Mouse (Mus musculus): ENCODE data around the gene Ppp1r14c. TPM values are rescaled to one million over a fixed set of nuclear protein-coding genes. Genes with fewer than 3 reads are reported as not detected.
"Not testable (repeated sequence)": the region's sequence is repeated elsewhere in the genome, so short reads cannot be mapped to it uniquely, and the experiment has no call there.

Gene Ppp1r14c
- polyA plus RNA-seq, 1 experiment from 2014 or later, result 2.4 TPM

DNA sequence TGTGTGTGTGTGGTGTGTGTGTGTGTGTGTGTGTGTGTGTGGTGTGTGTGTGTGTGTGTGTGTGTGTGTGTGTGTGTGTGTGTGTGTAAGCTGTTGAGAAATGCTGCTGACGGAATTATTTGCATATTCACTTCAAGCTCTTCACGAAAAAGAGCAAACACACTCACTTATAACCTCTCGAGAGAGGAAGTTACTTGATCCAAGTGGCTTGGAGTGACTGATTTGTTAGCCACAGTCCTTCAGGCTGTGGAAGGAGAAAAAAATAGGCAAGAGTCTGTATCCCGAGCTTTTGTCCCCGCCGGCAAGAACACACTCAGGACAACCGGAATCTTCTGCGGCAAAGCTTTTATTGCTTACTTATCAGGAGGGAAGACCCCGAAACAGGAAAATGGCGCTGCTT is 80.9 kb downstream of the Ppp1r14c start:
- WGBS, result 92% methylated on average over 10 of the region's 10 CpGs
- H3K4me3 ChIP-seq; H3K4me1 ChIP-seq; H3K9me3 ChIP-seq; DNase-seq (ENCODE audit: low spot score); H3K27ac ChIP-seq (replicated peaks); H3K36me3 ChIP-seq (replicated peaks); H3K27me3 ChIP-seq (replicated peaks; ENCODE audit: low read depth, poor library complexity, severe bottlenecking): not testable (repeated sequence)

- 92% methylated on average over 5 of the region's 5 CpGs for WGBS
- Histone ChIP-seq H3K4me3 (no peak overlapping the region), H3K36me3 (replicated peaks) (no peaks in the 10 kb centered on the region), H3K27me3 (replicated peaks; ENCODE audit: low read depth, poor library complexity, severe bottlenecking) (no peaks in the 10 kb centered on the region), H3K9me3 (no peaks in the 10 kb centered on the region), H3K27ac (replicated peaks) (no peak overlapping the region), H3K4me1 (no peaks in the 10 kb centered on the region)
- no peak for DNase-seq (ENCODE audit: low spot score)
Measured at GRCm38 (mm10) chr10:3448699-3449098, 82.8 kb downstream of the Ppp1r14c start.

DNA sequence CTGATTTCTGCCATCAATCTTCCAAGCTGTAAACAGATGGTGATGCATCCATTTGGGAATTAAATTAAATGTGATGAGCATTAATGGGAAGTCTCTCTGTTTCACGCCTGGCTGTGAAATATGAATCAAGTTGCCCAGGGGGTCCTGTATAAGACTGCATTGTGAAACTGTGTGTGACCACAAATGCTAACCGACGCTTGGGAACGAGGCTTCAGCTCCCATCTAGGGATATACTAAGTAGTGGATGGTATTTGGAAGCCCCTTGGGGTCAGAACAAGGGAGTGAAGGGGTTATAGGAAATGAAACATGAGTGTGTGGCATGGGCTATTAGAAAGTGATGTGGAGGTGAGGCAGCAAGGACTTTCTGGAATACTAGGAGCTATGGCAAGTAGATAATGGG is 86.1 kb downstream of the Ppp1r14c start:
- no peak overlapping the region for H3K27ac ChIP-seq (replicated peaks)
- H3K36me3 ChIP-seq (replicated peaks), result no peaks in the 10 kb centered on the region
- no peaks in the 10 kb centered on the region for H3K9me3 ChIP-seq
- no peak for DNase-seq (ENCODE audit: low spot score)
- no peak overlapping the region for H3K4me3 ChIP-seq
- H3K4me1 ChIP-seq, result no peaks in the 10 kb centered on the region
- 87% methylated on average over 4 of the region's 4 CpGs for WGBS
- no peaks in the 10 kb centered on the region for H3K27me3 ChIP-seq (replicated peaks; ENCODE audit: low read depth, poor library complexity, severe bottlenecking)

DNA sequence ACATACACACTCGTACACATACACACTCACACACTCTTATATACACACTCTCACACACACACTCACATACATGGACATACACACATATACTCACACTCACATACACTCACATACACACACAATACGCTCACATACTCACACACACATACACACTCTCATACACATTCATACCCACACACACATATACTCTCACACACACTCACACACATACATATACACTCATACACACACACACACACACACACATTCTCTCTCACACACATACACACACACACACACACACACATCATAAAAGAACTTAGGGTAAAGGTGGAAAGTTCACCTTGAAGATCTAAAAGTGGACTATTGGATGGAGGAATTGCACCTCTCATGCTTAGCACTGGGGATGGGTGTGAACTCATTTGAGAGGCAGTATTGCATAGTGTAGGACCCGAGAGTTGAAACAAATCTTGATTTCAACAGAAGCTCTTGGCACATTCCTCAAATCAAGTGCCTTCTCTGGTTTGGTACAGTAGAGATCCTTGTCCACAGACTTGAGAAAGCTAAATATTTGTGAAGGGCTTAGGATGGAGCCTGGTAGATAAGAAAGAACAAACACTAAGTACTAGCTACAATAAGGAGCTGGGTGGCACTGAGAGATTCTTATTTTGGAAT is 87.1 kb downstream of the Ppp1r14c start:
- Histone ChIP-seq H3K4me3 (no peak overlapping the region), H3K27me3 (replicated peaks; ENCODE audit: low read depth, poor library complexity, severe bottlenecking) (no peaks in the 10 kb centered on the region), H3K36me3 (replicated peaks) (no peaks in the 10 kb centered on the region), H3K4me1 (no peaks in the 10 kb centered on the region), H3K27ac (replicated peaks) (no peak overlapping the region), H3K9me3 (no peaks in the 10 kb centered on the region)
- 84% methylated on average over 3 of the region's 3 CpGs for WGBS
- DNase-seq (ENCODE audit: low spot score), result no peak

DNA sequence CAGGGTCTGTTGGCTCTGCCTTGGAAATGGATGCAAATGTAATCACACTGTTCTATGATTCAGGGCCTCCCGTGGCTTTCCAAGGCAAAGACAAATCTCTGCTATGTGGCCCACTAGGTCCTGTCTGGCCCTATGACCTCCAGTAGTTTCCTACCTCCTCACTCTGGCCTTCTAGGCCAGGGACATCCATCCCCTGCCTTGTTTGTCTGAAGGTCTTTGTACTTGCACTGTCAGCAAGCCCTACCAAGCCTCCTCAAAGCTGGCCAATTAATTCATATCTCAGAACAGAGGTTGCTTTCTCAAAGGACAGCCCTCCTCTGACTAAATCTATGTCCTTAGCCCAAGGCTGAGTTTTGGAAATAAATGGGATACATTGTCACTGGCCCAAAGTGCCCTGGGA is 92.8 kb downstream of the Ppp1r14c start:
- 58% methylated on average over 1 of the region's 1 CpGs for WGBS
- Histone ChIP-seq H3K9me3 (no peaks in the 10 kb centered on the region), H3K27me3 (replicated peaks; ENCODE audit: low read depth, poor library complexity, severe bottlenecking) (no peaks in the 10 kb centered on the region), H3K27ac (replicated peaks) (no peak overlapping the region), H3K36me3 (replicated peaks) (no peaks in the 10 kb centered on the region), H3K4me3 (no peak overlapping the region), H3K4me1 (no peaks in the 10 kb centered on the region)
- DNase-seq (ENCODE audit: low spot score), result no peak

DNA sequence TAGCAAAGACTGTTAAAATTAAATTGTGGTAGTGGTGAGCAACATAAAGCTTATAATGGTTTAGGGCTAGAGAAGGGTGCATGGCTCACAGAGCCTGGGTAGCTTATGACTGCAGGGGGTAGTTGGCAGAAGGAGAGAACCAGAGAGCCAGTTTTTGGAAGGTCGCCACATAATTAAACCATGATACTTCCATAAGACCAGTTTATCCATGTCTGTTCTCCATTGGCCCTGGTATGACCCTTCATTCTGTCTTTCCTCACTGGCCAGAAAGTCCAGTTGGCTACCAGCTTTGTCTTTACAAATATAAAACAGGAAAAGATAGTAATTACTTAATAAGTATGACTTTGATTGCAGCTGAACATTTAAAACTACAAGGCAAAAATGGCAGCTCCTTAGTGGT is 95.0 kb downstream of the Ppp1r14c start:
- no peaks in the 10 kb centered on the region for H3K36me3 ChIP-seq (replicated peaks)
- 85% methylated on average over 1 of the region's 1 CpGs for WGBS
- no peaks in the 10 kb centered on the region for H3K27me3 ChIP-seq (replicated peaks; ENCODE audit: low read depth, poor library complexity, severe bottlenecking)
- H3K4me1 ChIP-seq, result no peaks in the 10 kb centered on the region
- DNase-seq (ENCODE audit: low spot score), result no peak
- H3K27ac ChIP-seq (replicated peaks), result no peak overlapping the region
- H3K9me3 ChIP-seq, result no peaks in the 10 kb centered on the region
- no peak overlapping the region for H3K4me3 ChIP-seq

DNA sequence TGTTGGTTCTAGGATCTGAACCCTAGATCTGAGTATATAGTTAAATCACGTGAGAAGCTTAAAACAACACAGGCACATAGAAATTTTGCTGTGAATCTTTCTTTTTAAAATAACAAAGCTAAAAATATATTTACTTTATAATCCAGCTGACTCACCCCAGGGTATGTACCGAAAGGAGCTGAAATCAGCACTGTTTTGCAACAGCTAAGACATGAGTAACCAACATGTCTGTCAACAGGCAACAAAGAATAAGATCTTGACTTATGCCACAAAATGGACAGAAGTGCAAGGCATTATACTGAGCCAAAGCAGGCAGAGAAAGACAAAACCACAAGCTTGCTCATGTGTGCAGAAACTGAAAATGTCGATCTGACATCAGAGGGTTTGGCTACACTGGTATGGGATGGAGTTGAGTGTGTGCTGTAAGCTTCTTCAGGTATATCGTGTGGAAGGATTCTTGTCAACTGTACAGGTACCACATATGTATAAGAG is 100.3 kb downstream of the Ppp1r14c start:
- DNase-seq (ENCODE audit: low spot score), result no peak
- no peak overlapping the region for H3K27ac ChIP-seq (replicated peaks)
- H3K36me3 ChIP-seq (replicated peaks), result no peaks in the 10 kb centered on the region
- no peaks in the 10 kb centered on the region for H3K27me3 ChIP-seq (replicated peaks; ENCODE audit: low read depth, poor library complexity, severe bottlenecking)
- H3K4me3 ChIP-seq, result no peak overlapping the region
- no peaks in the 10 kb centered on the region for H3K9me3 ChIP-seq
- WGBS, result 90% methylated on average over 4 of the region's 4 CpGs
- no peaks in the 10 kb centered on the region for H3K4me1 ChIP-seq

- Histone ChIP-seq H3K4me1 (no peaks in the 10 kb centered on the region), H3K9me3 (0 out of 2 replicates have a peak, but pooled peaks cover 3% of the 10 kb centered on the region), H3K27me3 (replicated peaks; ENCODE audit: low read depth, poor library complexity, severe bottlenecking) (no peaks in the 10 kb centered on the region), H3K27ac (replicated peaks) (no peak overlapping the region), H3K4me3 (no peak overlapping the region), H3K36me3 (replicated peaks) (no peaks in the 10 kb centered on the region)
- DNase-seq (ENCODE audit: low spot score), result no peak
- 89% methylated on average over 4 of the region's 4 CpGs for WGBS
Measured at GRCm38 (mm10) chr10:3468590-3468989, 102.7 kb downstream of the Ppp1r14c start.

GRCm38 (mm10) chr10:3476611-3477010 is 110.8 kb downstream of the Ppp1r14c start:
- Histone ChIP-seq H3K4me3 (no peak overlapping the region), H3K9me3 (no peaks in the 10 kb centered on the region), H3K27me3 (replicated peaks; ENCODE audit: low read depth, poor library complexity, severe bottlenecking) (no peaks in the 10 kb centered on the region), H3K36me3 (replicated peaks) (no peaks in the 10 kb centered on the region), H3K27ac (replicated peaks) (no peak overlapping the region), H3K4me1 (no peaks in the 10 kb centered on the region)
- WGBS, result 70% methylated on average over 1 of the region's 1 CpGs
- DNase-seq (ENCODE audit: low spot score), result no peak

DNA sequence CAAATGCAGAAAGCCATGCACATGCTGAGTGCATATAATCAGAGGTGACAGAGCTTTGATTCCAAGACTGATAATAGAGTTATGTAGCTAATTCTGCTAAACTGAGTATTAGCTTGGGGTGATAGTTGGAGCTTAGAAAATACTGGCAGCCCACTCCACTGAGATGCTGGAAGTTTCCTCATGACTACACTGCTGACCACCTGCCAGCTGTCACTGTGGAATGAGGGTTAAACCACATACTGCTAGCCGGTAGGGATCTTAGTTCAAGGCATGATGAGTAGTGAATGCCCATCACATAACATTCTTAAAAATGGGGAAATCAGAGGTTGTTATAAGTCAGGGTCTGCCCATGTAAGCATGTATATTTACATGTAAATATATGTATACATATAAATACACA is 113.9 kb downstream of the Ppp1r14c start:
- no peaks in the 10 kb centered on the region for H3K4me1 ChIP-seq
- no peak overlapping the region for H3K4me3 ChIP-seq
- H3K9me3 ChIP-seq, result peaks cover 8% of the 10 kb centered on the region; the same call in 1 of the 2 replicates
- no peak overlapping the region for H3K27ac ChIP-seq (replicated peaks)
- no peaks in the 10 kb centered on the region for H3K27me3 ChIP-seq (replicated peaks; ENCODE audit: low read depth, poor library complexity, severe bottlenecking)
- no peak for DNase-seq (ENCODE audit: low spot score)
- no peaks in the 10 kb centered on the region for H3K36me3 ChIP-seq (replicated peaks)
- WGBS, result 92% methylated on average over 1 of the region's 1 CpGs

DNA sequence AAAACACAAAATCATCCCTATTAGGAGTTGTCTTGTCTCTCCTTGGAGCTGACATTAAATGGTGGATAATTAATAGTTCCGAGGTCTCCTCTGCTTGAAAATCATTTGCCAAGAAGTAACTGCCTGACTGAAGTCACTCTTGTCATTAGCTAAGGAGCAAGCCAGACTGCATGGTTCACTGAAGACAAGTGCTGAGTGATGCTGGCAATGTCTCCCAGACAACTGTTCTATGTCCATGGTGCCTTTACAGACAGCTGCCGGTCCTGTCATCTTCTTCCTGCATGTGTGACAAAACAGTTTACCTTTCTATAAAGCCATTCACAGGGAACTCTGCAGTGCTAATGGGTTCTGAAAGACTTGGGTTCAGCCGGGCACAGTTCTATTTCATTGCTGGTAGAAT is 124.2 kb downstream of the Ppp1r14c start:
- WGBS, result 90% methylated on average over 3 of the region's 3 CpGs
- H3K4me3 ChIP-seq, result no peak overlapping the region
- H3K27me3 ChIP-seq (replicated peaks; ENCODE audit: low read depth, poor library complexity, severe bottlenecking), result no peaks in the 10 kb centered on the region
- no peak for DNase-seq (ENCODE audit: low spot score)
- no peaks in the 10 kb centered on the region for H3K9me3 ChIP-seq
- no peaks in the 10 kb centered on the region for H3K36me3 ChIP-seq (replicated peaks)
- H3K4me1 ChIP-seq, result no peaks in the 10 kb centered on the region
- H3K27ac ChIP-seq (replicated peaks), result no peak overlapping the region

- no peak for DNase-seq (ENCODE audit: low spot score)
- 81% methylated on average over 2 of the region's 2 CpGs for WGBS
- H3K27ac ChIP-seq (replicated peaks), result no peak overlapping the region
- H3K4me1 ChIP-seq, result no peaks in the 10 kb centered on the region
- peaks cover 11% of the 10 kb centered on the region; the same call in 1 of the 2 replicates for H3K9me3 ChIP-seq
- no peak overlapping the region for H3K4me3 ChIP-seq
- H3K27me3 ChIP-seq (replicated peaks; ENCODE audit: low read depth, poor library complexity, severe bottlenecking), result no peaks in the 10 kb centered on the region
- H3K36me3 ChIP-seq (replicated peaks), result no peaks in the 10 kb centered on the region
Measured at GRCm38 (mm10) chr10:3496791-3497190, 130.9 kb downstream of the Ppp1r14c start.

- DNase-seq (ENCODE audit: low spot score); H3K36me3 ChIP-seq (replicated peaks); H3K27me3 ChIP-seq (replicated peaks; ENCODE audit: low read depth, poor library complexity, severe bottlenecking); H3K4me1 ChIP-seq; H3K4me3 ChIP-seq; H3K27ac ChIP-seq (replicated peaks): not testable (repeated sequence)
- 89% methylated on average over 6 of the region's 6 CpGs for WGBS
- peaks cover 11% of the 10 kb centered on the region; the same call in 1 of the 2 replicates for H3K9me3 ChIP-seq
Measured at GRCm38 (mm10) chr10:3500846-3501245, 135.0 kb downstream of the Ppp1r14c start.
